Mouse (Mus musculus): ENCODE results near the gene Lmo2.

DNA sequence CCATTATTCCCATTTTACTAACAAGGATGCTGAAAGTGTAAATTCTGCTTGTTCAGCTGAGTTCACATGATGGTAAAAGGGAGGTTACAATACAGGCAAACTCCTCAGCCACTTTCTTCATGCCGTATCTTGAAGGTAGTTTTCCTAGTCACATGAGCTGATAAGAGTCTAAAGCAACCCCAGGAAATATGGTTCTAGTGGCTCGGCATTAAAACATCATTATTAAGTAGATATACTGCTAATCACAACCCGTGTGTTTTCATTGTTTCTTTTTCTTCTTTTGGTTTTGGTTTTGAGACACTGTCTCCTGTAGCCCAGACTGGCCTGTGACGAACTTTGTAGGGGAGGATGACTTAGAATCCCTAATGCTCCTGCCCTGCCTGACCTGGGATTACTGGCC lies 10.4 kb downstream of the Lmo2 start:
- no peak for TF ChIP-seq CTCF (IDR thresholded peaks at IDR 0.05; ENCODE audit: low read depth, low read length)
- TF ChIP-seq GATA1 (IDR thresholded peaks at IDR 0.05; ENCODE audit: borderline replicate concordance, low read length) = no peak

Measured in G1E (cell line).